Mouse (Mus musculus): ENCODE measurements around the gene 4833439L19Rik.
"Not testable (repeated sequence)": the region's sequence is repeated elsewhere in the genome, so short reads cannot be mapped to it uniquely, and the experiment has no call there.

4833439L19Rik gene

GRCm38 (mm10) chr13:54565201-54565581 is at the start of gene 4833439L19Rik:
Gene 4833439L19Rik, minus strand, starts transcription at chr13:54565435.
- peak; percentile 71 for DNase-seq (ENCODE audit: low read depth)

GRCm38 (mm10) chr13:54613141-54613540 is 47.9 kb upstream of the 4833439L19Rik start:
- DNase-seq (ENCODE audit: low read depth) = not testable (repeated sequence)

- no peak for DNase-seq (ENCODE audit: low read depth)
Observed at GRCm38 (mm10) chr13:54610972-54611754, 45.9 kb upstream of the 4833439L19Rik start, which contains the start of gene Cltb. Gene Cltb, minus strand, starts transcription at chr13:54611344.

- no peak for DNase-seq (ENCODE audit: low read depth)
Observed at GRCm38 (mm10) chr13:54610613-54610971, 45.4 kb upstream of the 4833439L19Rik start.

- DNase-seq (ENCODE audit: low read depth) = no peak
Observed at GRCm38 (mm10) chr13:54609301-54609700, 44.1 kb upstream of the 4833439L19Rik start.

GRCm38 (mm10) chr13:54608666-54609065 is 43.4 kb upstream of the 4833439L19Rik start:
- peak; percentile 91 for DNase-seq (ENCODE audit: low read depth)

GRCm38 (mm10) chr13:54608002-54608401 is 42.8 kb upstream of the 4833439L19Rik start:
- DNase-seq (ENCODE audit: low read depth) = no peak

- no peak for DNase-seq (ENCODE audit: low read depth)
Observed at GRCm38 (mm10) chr13:54607204-54607603, 42.0 kb upstream of the 4833439L19Rik start.

GRCm38 (mm10) chr13:54605426-54605825 is 40.2 kb upstream of the 4833439L19Rik start:
- no peak for DNase-seq (ENCODE audit: low read depth)

- no peak for DNase-seq (ENCODE audit: low read depth)
Observed at GRCm38 (mm10) chr13:54604221-54604620, 39.0 kb upstream of the 4833439L19Rik start.

- no peak for DNase-seq (ENCODE audit: low read depth)
Observed at GRCm38 (mm10) chr13:54603501-54603900, 38.3 kb upstream of the 4833439L19Rik start.

GRCm38 (mm10) chr13:54602639-54603111 is 37.4 kb upstream of the 4833439L19Rik start:
- no peak for DNase-seq (ENCODE audit: low read depth)

GRCm38 (mm10) chr13:54598622-54599143 is 33.4 kb upstream of the 4833439L19Rik start:
- DNase-seq (ENCODE audit: low read depth) = no peak

GRCm38 (mm10) chr13:54596870-54597269 is 31.6 kb upstream of the 4833439L19Rik start:
- DNase-seq (ENCODE audit: low read depth) = no peak

GRCm38 (mm10) chr13:54596107-54596690 is 31.0 kb upstream of the 4833439L19Rik start:
- no peak for DNase-seq (ENCODE audit: low read depth)

GRCm38 (mm10) chr13:54593617-54594016 is 28.4 kb upstream of the 4833439L19Rik start:
- DNase-seq (ENCODE audit: low read depth) = no peak

GRCm38 (mm10) chr13:54591776-54592356 is 26.6 kb upstream of the 4833439L19Rik start:
- DNase-seq (ENCODE audit: low read depth) = no peak

- peak; percentile 96 for DNase-seq (ENCODE audit: low read depth)
Observed at GRCm38 (mm10) chr13:54589996-54590951, 25.0 kb upstream of the 4833439L19Rik start, which contains the start of the genes Nop16 and Higd2a. Gene Nop16, minus strand, starts transcription at chr13:54590090. Gene Higd2a, plus strand, starts transcription at chr13:54590207.

- DNase-seq (ENCODE audit: low read depth) = no peak
Observed at GRCm38 (mm10) chr13:54589414-54589995, 24.3 kb upstream of the 4833439L19Rik start.

- no peak for DNase-seq (ENCODE audit: low read depth)
Observed at GRCm38 (mm10) chr13:54585831-54586230, 20.6 kb upstream of the 4833439L19Rik start.

GRCm38 (mm10) chr13:54582860-54583259 is 17.6 kb upstream of the 4833439L19Rik start:
- no peak for DNase-seq (ENCODE audit: low read depth)

Measured in fibroblast of lung, adult 2 months (primary cell).